Mouse (Mus musculus) limb, embryonic 14.5 days (tissue): Measurements from ENCODE around the gene Serpini2. TPM values are rescaled to one million over a fixed set of nuclear protein-coding genes. Genes with fewer than 3 reads are reported as not detected.

Experiments used
- ATAC-seq: fragments of 200-750 bp; cut with Nextera tagmentation; 2 replicates; pipeline ENCODE4 v1.8.0; 2017; ENCODE audit warnings: low read depth, moderate number of reproducible peaks, moderate TSS enrichment; ENCODE audit not compliant: low FRiP score
- DNase-seq: peaks from one replicate; pipeline ENCODE4 v3.0.0-alpha.2; 2015; ENCODE audit warnings: low spot score
- H3K27ac ChIP-seq: fragments of 300-500 bp; sonication (generic); replicated peaks from 2 replicates; pipeline ENCODE4 v1.5.1; 2014; ENCODE audit warnings: low read depth, mild to moderate bottlenecking, low read length, moderate library complexity, mixed read lengths
- H3K27me3 ChIP-seq: fragments of 300-500 bp; sonication (generic); 2 replicates; pipeline ENCODE4 v1.6.1; 2014; ENCODE audit warnings: low read length, mixed read lengths; ENCODE audit not compliant: control insufficient read depth, insufficient read depth
- H3K36me3 ChIP-seq: fragments of 300-500 bp; sonication (generic); 2 replicates; pipeline ENCODE4 v1.6.1; 2014; ENCODE audit warnings: mild to moderate bottlenecking, low read length, moderate library complexity, mixed read lengths; ENCODE audit not compliant: control insufficient read depth, insufficient read depth
- H3K4me1 ChIP-seq: fragments of 300-500 bp; sonication (generic); 2 replicates; pipeline ENCODE4 v1.6.1; 2014; ENCODE audit warnings: antibody characterized with exemption, low read length, mixed read lengths; ENCODE audit not compliant: control insufficient read depth, insufficient read depth
- H3K4me2 ChIP-seq: fragments of 300-500 bp; sonication (generic); replicated peaks from 2 replicates; pipeline ENCODE4 v1.6.1; 2014; ENCODE audit warnings: low read depth, mild to moderate bottlenecking, low read length, moderate library complexity; ENCODE audit not compliant: severe bottlenecking
- H3K4me3 ChIP-seq: fragments of 300-500 bp; sonication (generic); replicated peaks from 2 replicates; pipeline ENCODE4 v1.5.1; 2014; ENCODE audit warnings: low read length
- H3K9ac ChIP-seq: fragments of 300-500 bp; sonication (generic); 2 replicates; pipeline ENCODE4 v1.6.1; 2014; ENCODE audit warnings: mild to moderate bottlenecking, low read depth, low read length, moderate library complexity; ENCODE audit not compliant: severe bottlenecking
- H3K9me3 ChIP-seq: fragments of 300-500 bp; sonication (generic); 2 replicates; pipeline ENCODE4 v1.6.1; 2016; ENCODE audit warnings: low read length; ENCODE audit not compliant: control insufficient read depth
- POLR2A ChIP-seq: fragments of 200-500 bp; IDR thresholded peaks from 2 replicates; pipeline ENCODE4 v1.8.0; 2012; ENCODE audit warnings: inconsistent platforms, mild to moderate bottlenecking, moderate library complexity, borderline replicate concordance; ENCODE audit not compliant: insufficient read depth, insufficient read length; ENCODE audit errors: extremely low read depth
- WGBS: fragments of 180-500 bp; shearing (Covaris S2); extraction: QIAGEN DNeasy Blood & Tissue Kit; methylation state at CpG from one replicate; pipeline ENCODE4 v1.1.7; 2014; 5-methylcytosine and 5-hydroxymethylcytosine counted together
- polyA plus RNA-seq, 2 experiments: library from polyadenylated mRNA; depleted of rRNA in 1 of 2; stranded (reverse) in 1 of 2; unstranded in 1 of 2; fragments of >200 nt; fragmentation: Nextera tagmentation in 1 of 2; extraction: Ambion mirVana in 1 of 2; gene quantifications; 2 replicates each; pipeline versions ENCODE4 v1.2.1 to v1.2.3; 2012 to 2014

Serpini2 gene
- polyA plus RNA-seq, 2 experiments = not detected

DNA sequence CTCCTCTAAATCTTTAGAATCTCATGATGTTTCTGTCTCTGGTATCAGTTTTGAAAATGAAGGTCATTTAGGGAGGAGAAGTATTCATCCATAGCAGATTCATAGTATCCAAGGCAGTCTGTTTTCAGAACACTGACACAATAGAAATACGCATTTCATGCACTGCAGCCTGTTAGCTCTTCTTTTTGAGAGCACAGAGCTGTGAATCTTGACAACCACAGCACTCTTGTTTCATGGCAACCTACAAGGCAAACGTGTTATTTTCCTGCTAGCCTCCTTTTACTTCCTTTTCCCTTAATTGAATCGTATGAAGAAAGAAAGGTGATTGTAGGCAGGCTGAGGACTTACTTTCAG is 27.9 kb upstream of the Serpini2 start:
- no peaks in the 10 kb centered on the region for H3K27me3 ChIP-seq
- no peak overlapping the region for H3K4me3 ChIP-seq
- H3K27ac ChIP-seq = no peak overlapping the region
- H3K4me2 ChIP-seq = no peak overlapping the region
- H3K9ac ChIP-seq = no peak overlapping the region
- H3K4me1 ChIP-seq = no peaks in the 10 kb centered on the region
- no peak for ATAC-seq
- WGBS = 59% methylated on average over 3 of the region's 3 CpGs
- H3K36me3 ChIP-seq = no peaks in the 10 kb centered on the region
- H3K9me3 ChIP-seq = no peaks in the 10 kb centered on the region
- DNase-seq = no peak
- no peak for TF ChIP-seq POLR2A

DNA sequence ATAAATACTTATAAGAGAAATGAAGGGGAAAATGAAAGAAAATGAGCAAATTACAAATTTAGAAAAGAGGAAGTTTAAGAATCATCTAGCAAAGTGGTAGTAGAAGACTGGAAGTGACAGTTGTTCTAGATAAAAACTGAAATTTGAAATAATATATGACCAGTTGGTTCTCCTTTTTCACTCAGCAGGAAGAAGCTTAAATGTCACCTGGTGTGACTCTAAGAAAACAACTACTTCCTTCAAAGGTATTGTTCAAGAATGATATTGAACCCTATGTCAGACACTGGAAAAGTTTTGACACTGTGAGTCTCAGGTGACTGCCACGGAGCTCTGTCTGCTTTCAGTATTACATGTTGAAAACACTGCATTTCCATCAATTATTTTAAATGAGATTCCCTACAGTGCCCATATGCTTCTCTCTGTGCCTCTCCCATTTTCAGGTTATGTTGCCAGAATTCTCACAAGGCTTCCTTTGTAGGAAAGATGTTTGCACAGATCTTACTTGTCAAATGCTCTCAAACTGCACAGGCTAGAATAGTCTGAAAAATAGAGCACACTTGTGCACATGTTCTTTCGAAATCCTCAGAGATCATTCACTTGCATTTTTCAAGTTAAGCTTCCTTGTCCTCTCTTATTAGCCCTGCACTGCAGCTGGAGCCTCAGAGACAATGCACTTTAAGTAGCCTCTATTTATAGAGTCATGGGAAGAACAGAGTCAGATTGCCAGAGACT is 27.3 kb upstream of the Serpini2 start:
- Histone ChIP-seq H3K27ac (no peak overlapping the region), H3K9ac (no peak overlapping the region), H3K4me1 (no peaks in the 10 kb centered on the region), H3K4me2 (no peak overlapping the region), H3K36me3 (no peaks in the 10 kb centered on the region), H3K9me3 (no peaks in the 10 kb centered on the region), H3K27me3 (no peaks in the 10 kb centered on the region), H3K4me3 (no peak overlapping the region)
- ATAC-seq = no peak
- TF ChIP-seq POLR2A = no peak
- DNase-seq = no peak
- 68% methylated on average over 2 of the region's 2 CpGs for WGBS

DNA sequence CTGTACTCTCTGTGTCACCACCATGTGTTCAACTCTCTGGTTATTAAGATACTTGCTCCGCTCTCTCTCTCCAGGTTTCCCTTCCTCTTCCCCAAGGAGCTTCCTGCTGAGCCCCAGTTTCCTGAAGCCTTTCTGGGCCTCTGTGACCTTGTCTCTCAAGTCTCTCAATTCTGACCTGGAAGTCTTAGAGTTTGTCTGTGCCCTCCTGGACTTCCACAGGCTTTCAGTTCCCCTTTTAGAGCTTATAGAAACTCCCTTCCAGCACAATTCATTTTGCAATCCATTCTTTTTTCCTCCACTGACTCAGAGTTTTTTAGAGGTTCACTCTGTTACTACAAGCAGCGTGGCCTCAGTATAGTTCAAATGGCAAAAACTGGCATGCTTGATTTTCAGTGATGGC is 23.4 kb upstream of the Serpini2 start:
- no peak for TF ChIP-seq POLR2A
- H3K27ac ChIP-seq = no peak overlapping the region
- H3K27me3 ChIP-seq = no peaks in the 10 kb centered on the region
- no peak overlapping the region for H3K4me3 ChIP-seq
- H3K4me2 ChIP-seq = no peak overlapping the region
- ATAC-seq (no peak), DNase-seq (no peak)
- no peak overlapping the region for H3K9ac ChIP-seq
- H3K9me3 ChIP-seq = no peaks in the 10 kb centered on the region
- no peaks in the 10 kb centered on the region for H3K36me3 ChIP-seq
- H3K4me1 ChIP-seq = no peaks in the 10 kb centered on the region
- WGBS = 84% methylated on average over 2 of the region's 2 CpGs

- Histone ChIP-seq H3K9ac (no peak overlapping the region), H3K4me3 (no peak overlapping the region), H3K4me2 (no peak overlapping the region), H3K27ac (no peak overlapping the region), H3K9me3 (no peaks in the 10 kb centered on the region), H3K27me3 (no peaks in the 10 kb centered on the region), H3K4me1 (no peaks in the 10 kb centered on the region), H3K36me3 (no peaks in the 10 kb centered on the region)
- ATAC-seq (no peak), DNase-seq (no peak)
- 80% methylated on average over 4 of the region's 4 CpGs for WGBS
- no peak for TF ChIP-seq POLR2A
Observed at GRCm38 (mm10) chr3:75277455-75277854, 7.6 kb upstream of the Serpini2 start.

DNA sequence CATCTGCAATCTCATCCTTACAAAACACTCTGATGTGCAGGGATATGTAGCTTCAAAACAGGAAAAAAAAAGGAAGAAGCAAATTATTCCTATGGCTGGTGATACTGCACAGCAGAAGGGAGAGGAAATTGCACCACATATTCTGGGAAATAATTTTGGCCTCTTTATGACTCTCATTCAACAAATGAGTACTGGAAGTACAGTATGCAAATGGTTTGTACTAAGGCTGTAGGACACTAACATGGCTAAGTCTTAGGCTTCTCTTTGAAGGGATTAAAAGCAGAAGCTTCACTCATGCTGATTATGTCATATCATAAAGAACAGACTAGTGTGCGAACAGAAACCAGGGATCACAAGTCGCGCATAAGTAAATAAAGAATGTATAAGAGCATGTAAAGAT is 6.6 kb upstream of the Serpini2 start:
- WGBS = 94% methylated on average over 3 of the region's 3 CpGs
- Histone ChIP-seq H3K27ac (no peak overlapping the region), H3K36me3 (no peaks in the 10 kb centered on the region), H3K9me3 (no peaks in the 10 kb centered on the region), H3K9ac (no peak overlapping the region), H3K4me3 (no peak overlapping the region), H3K4me2 (no peak overlapping the region), H3K27me3 (no peaks in the 10 kb centered on the region), H3K4me1 (no peaks in the 10 kb centered on the region)
- TF ChIP-seq POLR2A = no peak
- no peak for DNase-seq
- no peak for ATAC-seq

DNA sequence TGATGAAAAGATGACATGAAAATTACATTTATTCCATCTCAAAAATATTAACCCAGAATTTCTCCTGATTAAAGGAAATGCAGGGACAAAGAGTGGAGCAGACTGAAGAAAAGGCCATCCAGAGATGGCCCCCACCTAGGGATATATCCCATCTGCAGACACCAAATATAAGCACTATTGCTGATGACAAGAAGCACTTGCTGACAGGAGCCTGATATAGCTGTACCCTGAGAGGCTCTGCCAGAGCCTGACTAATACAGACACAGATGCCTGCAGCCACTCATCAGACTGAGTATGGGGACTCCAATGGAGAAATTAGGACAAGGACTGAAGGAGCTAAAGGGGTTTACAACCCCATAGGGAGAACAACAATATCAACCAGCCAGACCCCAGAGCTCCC is 5.2 kb upstream of the Serpini2 start:
- Histone ChIP-seq H3K4me1 (no peaks in the 10 kb centered on the region), H3K27me3 (no peaks in the 10 kb centered on the region), H3K4me2 (no peak overlapping the region), H3K27ac (no peak overlapping the region), H3K36me3 (no peaks in the 10 kb centered on the region), H3K9ac (no peak overlapping the region), H3K9me3 (no peaks in the 10 kb centered on the region), H3K4me3 (no peak overlapping the region)
- DNase-seq (no peak), ATAC-seq (no peak)
- no peak for TF ChIP-seq POLR2A
